Mouse (Mus musculus) small intestine, adult 2 months (tissue): ENCODE measurements at regions not wholly inside any gene's neighbourhood (a gene's known extent, or its start where the extent isn't known, plus 50 kb on each side); places are given as distances from the start of the nearest gene placed in this dataset.

Source experiments
- H3K27ac ChIP-seq: fragments of 200-500 bp; 2 replicates; pipeline ENCODE4 v1.5.1; 2012; ENCODE audit warnings: low read depth, low read length, control low read depth, inconsistent platforms; ENCODE audit not compliant: insufficient read depth
- H3K27me3 ChIP-seq: fragments of 200-500 bp; 2 replicates; pipeline ENCODE4 v1.6.1; 2012; ENCODE audit warnings: mild to moderate bottlenecking, moderate library complexity, low read length, inconsistent platforms; ENCODE audit not compliant: control insufficient read depth, insufficient read depth
- H3K36me3 ChIP-seq: fragments of 200-500 bp; 2 replicates; pipeline ENCODE4 v1.6.1; 2012; ENCODE audit warnings: mild to moderate bottlenecking, low read length, control low read depth, inconsistent platforms; ENCODE audit not compliant: control insufficient read depth, insufficient read depth
- H3K4me1 ChIP-seq: fragments of 200-500 bp; 2 replicates; pipeline ENCODE4 v1.6.1; 2012; ENCODE audit warnings: low read length, inconsistent platforms, mixed read lengths; ENCODE audit not compliant: control insufficient read depth, insufficient read depth, insufficient read length
- H3K4me3 ChIP-seq: fragments of 200-500 bp; 2 replicates; pipeline ENCODE4 v1.5.1; 2012; ENCODE audit warnings: low read depth, mild to moderate bottlenecking, control low read depth, inconsistent platforms, low read length, moderate library complexity
- CTCF ChIP-seq: fragments of 200-500 bp; IDR thresholded peaks from 2 replicates; pipeline ENCODE4 v1.5.1; 2012; ENCODE audit warnings: low read depth, mild to moderate bottlenecking, control low read depth, inconsistent platforms, low read length, moderate library complexity, mixed read lengths; ENCODE audit not compliant: insufficient replicate concordance, insufficient read length; ENCODE audit errors: extremely low read depth
- POLR2A ChIP-seq: fragments of 200-500 bp; IDR thresholded peaks from 2 replicates; pipeline ENCODE4 v1.6.1; 2012; ENCODE audit warnings: low read depth, mild to moderate bottlenecking, control low read depth, inconsistent platforms, low read length, moderate library complexity
- WGBS: fragments of 180-500 bp; shearing (Covaris S2); methylation state at CpG from one replicate; pipeline ENCODE4 v1.1.7; 2018; 5-methylcytosine and 5-hydroxymethylcytosine counted together

DNA sequence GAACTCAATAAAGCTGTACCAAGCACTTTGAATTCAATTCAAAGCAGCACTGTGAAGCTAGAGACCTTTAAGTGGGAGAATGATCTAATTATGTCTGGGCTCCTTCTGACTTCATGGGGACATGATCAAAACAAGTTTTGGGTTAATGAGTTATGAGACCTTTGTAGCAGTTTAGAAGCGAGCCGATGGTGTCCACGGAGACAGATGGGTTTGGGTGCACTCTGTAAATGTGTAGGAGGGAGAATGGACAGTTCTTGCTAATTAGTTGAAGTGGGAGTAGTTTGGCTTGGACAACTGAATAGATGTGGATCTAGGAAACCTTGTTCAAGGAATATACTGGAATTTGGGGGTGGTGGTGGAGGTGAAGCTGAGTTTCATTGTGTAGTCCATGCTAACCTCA is 186.3 kb upstream of the Cldn34b3 start:
- H3K4me1 ChIP-seq: no peaks in the 10 kb centered on the region
- WGBS: 80% methylated on average over 3 of the region's 3 CpGs
- no peak overlapping the region for H3K27ac ChIP-seq
- TF ChIP-seq POLR2A (no peak), CTCF (no peak)
- H3K36me3 ChIP-seq: no peaks in the 10 kb centered on the region
- H3K4me3 ChIP-seq: no peak overlapping the region
- H3K27me3 ChIP-seq: no peaks in the 10 kb centered on the region

GRCm38 (mm10) chrX:76082670-76083069 is 181.4 kb upstream of the Cldn34b3 start:
- Histone ChIP-seq H3K27ac (no peak overlapping the region), H3K4me1 (no peaks in the 10 kb centered on the region), H3K36me3 (no peaks in the 10 kb centered on the region), H3K27me3 (no peaks in the 10 kb centered on the region), H3K4me3 (no peak overlapping the region)
- 57% methylated on average over 4 of the region's 4 CpGs for WGBS
- no peak for TF ChIP-seq CTCF
- TF ChIP-seq POLR2A: no peak

DNA sequence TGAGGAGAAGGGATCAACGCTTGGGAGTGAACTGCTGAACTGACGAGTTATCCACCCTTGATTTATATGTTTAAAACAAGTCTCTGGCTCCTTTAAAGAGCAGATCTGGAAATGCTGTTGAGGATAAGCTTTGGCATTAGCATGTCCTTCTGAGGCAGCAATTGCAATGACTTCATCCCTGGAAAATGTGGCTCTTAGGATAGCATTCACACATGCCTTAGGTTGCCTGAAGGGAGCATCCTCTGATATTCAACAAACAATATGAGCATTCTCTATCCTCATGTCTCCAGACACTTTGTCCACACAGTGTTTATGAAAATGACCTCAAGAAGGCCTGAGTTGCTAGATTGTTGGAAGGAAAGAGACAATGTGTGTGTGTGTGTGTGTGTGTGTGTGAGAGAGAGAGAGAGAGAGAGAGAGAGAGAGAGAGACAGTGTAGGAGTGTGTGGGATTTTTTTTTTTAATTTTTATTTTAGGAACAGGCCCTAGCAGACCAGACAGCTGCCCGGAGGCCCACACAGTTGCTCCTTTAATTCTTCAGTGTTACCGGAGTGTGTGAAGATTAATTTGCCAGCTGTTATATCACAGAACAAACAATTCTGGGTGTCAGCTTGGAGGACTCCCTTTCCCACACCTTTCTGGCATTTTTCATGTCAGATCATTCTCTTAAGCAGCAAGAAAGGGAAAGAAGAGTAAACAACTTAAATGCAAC is 153.2 kb upstream of the Cldn34b3 start:
- H3K4me3 ChIP-seq: no peak overlapping the region
- no peaks in the 10 kb centered on the region for H3K27me3 ChIP-seq
- TF ChIP-seq POLR2A (no peak), CTCF (no peak)
- 57% methylated on average over 4 of the region's 4 CpGs for WGBS
- no peak overlapping the region for H3K27ac ChIP-seq
- no peaks in the 10 kb centered on the region for H3K4me1 ChIP-seq
- no peaks in the 10 kb centered on the region for H3K36me3 ChIP-seq

DNA sequence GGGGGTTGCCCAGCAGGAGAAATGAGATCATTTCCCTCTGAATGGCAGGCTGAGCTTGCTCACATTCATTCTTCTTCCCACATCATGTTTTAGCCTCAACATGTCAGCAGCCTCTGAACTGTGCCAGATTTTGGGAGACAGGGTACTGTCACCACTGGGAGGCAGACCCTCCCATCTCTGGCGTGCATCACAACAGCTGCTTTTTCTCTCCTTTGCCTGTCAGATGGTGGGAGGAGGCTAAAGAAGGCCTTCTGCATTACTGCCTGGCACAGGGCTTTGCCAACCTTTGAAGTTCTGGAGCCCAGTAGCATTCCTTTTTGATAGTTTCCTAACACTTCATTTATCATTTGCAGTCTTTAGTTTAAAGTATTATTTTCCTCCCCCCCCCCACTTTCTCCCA is 148.0 kb upstream of the Cldn34b3 start:
- TF ChIP-seq POLR2A: no peak
- TF ChIP-seq CTCF: no peak
- Histone ChIP-seq H3K27me3 (no peaks in the 10 kb centered on the region), H3K4me1 (no peaks in the 10 kb centered on the region), H3K4me3 (no peak overlapping the region), H3K36me3 (no peaks in the 10 kb centered on the region), H3K27ac (no peak overlapping the region)
- 65% methylated on average over 1 of the region's 1 CpGs for WGBS

GRCm38 (mm10) chrX:76116562-76116961 is 147.5 kb upstream of the Cldn34b3 start:
- no peaks in the 10 kb centered on the region for H3K36me3 ChIP-seq
- no peak for TF ChIP-seq POLR2A
- no peak for TF ChIP-seq CTCF
- no peak overlapping the region for H3K27ac ChIP-seq
- H3K27me3 ChIP-seq: no peaks in the 10 kb centered on the region
- H3K4me3 ChIP-seq: no peak overlapping the region
- H3K4me1 ChIP-seq: no peaks in the 10 kb centered on the region
- WGBS: 59% methylated on average over 1 of the region's 1 CpGs

- WGBS: 28% methylated on average over 3 of the region's 3 CpGs
- no peaks in the 10 kb centered on the region for H3K27me3 ChIP-seq
- TF ChIP-seq POLR2A (no peak), CTCF (no peak)
- H3K4me3 ChIP-seq: no peak overlapping the region
- no peaks in the 10 kb centered on the region for H3K4me1 ChIP-seq
- no peak overlapping the region for H3K27ac ChIP-seq
- H3K36me3 ChIP-seq: no peaks in the 10 kb centered on the region
These were observed 143.2 kb upstream of the Cldn34b3 start for GRCm38 (mm10) chrX:76120936-76121335.

- 21% methylated on average over 2 of the region's 2 CpGs for WGBS
- Histone ChIP-seq H3K4me3 (no peak overlapping the region), H3K36me3 (no peaks in the 10 kb centered on the region), H3K4me1 (no peaks in the 10 kb centered on the region), H3K27ac (no peak overlapping the region), H3K27me3 (no peaks in the 10 kb centered on the region)
- TF ChIP-seq POLR2A: no peak
- no peak for TF ChIP-seq CTCF
These were observed 140.7 kb upstream of the Cldn34b3 start for GRCm38 (mm10) chrX:76123355-76123754.
